Mouse (Mus musculus): Measurements from ENCODE around the gene Rtn2. TPM values are rescaled to one million over a fixed set of nuclear protein-coding genes. Genes with fewer than 3 reads are reported as not detected.
A peak's percentile ranks its signal among the peaks of the same experiment; 100 is the strongest.
"Not testable (repeated sequence)": the region's sequence is repeated elsewhere in the genome, so short reads cannot be mapped to it uniquely, and the experiment has no call there.

Gene Rtn2
- total RNA-seq, 2 experiments from 2014 or later = 137 to 148 TPM

DNA sequence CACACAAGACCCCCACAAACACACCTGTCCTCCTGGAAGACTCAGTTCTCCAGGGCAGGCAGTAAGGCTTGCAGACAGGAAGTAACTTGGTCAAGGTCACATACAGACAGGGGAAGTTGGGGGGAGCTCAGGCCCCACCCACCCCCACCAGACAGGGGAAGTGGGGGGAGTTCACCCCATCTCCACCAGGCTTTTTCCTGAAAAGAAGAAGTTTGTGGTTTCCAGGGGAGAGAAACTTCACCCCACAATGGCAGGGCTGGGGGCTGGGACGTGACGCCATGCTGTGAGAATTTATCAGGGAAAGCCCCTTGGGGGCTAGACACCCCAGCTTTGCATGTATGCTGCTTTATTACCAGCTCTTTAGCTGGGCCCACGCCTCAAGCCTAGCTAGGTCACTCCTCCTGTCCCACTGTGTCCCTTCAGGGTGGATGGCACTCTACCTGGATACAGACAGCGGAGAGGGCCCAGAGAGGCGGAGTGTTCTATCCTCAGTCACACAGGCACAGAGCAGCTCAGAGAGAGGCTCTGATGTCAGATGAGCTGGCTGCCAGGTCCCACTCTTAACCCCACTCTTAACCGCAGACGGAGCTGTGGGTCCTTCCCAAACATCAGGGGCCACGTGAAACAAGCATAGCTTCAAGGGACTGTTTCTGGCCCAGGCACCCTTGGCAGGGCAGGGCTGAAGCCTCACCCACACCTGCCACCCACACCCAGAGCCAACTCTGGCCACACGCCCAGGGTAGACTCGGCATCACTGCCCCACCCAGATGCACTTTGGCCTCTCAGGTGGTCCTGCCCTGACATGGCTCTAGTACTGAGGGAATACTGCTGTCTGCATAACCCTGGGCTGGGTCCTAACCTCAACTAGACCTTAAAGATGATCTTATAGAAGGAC lies 16.2 kb upstream of the Rtn2 start:
- no peak for DNase-seq
- intact Hi-C loops (cut with DNase I) = no loop called here

DNA sequence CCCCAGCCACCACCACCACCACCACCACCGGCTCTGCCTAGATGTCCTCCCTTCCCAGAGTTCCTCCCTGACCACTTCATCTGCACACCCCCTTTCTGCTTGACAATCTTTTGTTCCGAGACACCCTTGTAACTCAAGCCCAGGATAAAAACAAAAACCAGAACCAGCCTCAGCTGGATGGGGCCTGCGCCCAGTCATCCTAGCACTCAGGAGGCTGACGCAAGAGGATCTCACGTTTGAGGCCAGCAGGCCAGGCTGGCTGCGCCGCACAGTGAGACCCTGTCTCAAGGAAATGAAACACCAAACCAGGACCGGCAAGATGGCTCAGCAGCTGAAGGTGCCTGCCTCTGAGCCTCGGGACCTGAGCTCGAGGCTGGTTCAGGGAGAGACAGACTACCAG lies 15.4 kb upstream of the Rtn2 start:
- intact Hi-C loops (cut with DNase I) = no loop called here
- no peak for DNase-seq

DNA sequence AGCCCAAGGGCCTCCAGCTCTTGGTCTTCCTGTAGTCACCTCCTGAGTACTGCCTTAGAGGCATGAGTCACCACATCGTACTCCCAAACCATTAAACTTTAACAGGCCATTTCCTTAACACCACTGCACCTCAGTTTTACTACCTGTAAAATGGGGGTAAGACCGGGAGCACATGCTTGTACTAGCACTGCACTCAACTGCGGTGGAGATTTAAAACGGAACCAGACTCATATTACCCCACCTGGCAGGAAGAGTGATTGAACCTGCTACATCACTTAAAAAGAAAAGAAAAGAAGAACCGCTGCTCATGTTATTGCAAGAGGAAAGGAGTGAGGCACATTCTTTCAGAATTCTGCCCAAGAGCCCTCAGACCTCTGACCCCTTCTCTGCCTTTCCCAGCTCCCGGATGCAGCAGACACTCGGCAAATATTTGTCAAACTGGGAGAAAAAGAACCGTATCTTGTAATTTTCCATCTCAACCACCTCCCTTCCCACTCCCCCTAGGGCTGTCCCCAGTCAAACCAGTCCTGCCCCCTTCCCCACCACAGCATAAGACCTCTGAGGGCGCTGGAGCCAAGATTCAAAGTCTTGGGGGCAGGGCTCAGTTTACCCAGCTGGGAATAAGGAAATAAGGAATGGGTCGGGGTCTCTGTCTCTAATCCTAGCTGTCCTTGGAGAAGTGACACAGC lies 13.3 kb upstream of the Rtn2 start:
- no peak for DNase-seq
- intact Hi-C loops (cut with DNase I) = no loop called here

DNA sequence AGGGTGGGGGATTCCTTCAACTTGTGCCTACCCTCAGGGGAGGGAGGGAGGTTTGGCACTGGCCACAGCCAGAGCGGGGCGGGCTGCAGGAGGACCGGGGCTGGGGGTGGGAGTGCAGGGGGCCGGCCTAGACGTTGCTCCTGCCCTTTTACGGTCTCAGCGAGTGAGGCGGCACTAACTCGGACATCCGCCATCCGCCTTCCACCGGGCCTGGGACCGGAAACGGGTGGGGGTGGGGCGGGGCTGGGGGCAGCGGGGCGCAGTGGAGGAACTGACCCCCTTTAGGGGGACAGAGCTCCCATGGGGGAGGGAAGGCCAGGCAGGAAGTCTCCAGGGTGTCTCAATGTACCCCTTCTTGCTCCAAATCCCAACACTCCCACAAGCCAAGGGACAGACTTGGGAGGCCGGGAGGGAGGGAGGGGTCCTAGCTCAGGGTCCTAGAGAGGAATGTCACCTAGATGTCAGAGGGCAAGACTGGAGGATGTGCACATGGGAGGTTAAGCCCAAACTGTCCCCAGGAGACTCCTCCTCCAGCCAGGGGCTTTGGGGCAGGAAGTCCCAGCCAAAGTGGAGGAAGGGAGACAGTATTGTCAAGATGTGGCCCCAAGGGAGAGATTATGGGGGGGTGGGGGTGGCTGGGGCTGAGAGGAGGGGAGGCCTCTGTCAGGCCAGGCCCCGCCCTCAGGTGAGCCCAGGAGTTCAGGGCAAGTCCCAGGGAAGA lies 12.5 kb upstream of the Rtn2 start:
- DNase-seq = peak; percentile 63 to 64
- intact Hi-C loops (cut with DNase I) = no loop called here

DNA sequence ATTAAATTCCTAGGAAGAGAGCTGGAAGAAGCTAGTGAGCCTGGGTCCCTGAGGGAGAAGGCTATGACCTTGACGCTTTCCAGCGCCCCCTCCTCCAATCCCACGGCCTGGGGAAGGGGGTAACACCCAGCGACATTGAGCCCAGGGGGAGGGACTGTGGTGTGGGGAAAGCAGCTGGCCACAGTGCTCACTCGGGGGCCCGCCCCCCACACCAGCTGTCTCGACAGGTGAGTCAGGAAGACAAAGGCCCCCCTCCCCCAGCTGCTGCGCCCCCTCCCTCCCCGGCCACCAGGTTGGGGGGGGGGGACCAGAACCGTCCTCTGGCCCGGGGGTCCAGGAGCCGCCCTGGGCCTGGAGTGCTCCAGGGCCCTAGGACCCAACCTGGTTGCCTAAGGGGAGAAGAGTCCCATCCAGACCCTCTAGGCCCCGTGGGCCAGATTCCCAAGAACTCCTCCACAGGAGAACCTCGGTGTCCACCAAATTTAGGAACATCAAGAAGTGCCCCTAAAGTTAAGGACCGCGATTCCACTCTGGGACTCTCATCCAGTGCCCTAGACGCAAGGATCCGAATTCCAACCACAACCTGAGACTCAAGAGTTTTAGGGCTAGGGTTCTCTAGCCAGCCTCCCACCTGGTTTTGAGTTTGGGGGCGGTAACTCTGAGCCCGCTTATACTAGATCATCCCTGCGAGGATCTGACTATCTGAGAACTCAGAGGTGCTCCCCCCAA lies 11.8 kb upstream of the Rtn2 start:
- no peak for DNase-seq
- intact Hi-C loops (cut with DNase I) = no loop called here

DNA sequence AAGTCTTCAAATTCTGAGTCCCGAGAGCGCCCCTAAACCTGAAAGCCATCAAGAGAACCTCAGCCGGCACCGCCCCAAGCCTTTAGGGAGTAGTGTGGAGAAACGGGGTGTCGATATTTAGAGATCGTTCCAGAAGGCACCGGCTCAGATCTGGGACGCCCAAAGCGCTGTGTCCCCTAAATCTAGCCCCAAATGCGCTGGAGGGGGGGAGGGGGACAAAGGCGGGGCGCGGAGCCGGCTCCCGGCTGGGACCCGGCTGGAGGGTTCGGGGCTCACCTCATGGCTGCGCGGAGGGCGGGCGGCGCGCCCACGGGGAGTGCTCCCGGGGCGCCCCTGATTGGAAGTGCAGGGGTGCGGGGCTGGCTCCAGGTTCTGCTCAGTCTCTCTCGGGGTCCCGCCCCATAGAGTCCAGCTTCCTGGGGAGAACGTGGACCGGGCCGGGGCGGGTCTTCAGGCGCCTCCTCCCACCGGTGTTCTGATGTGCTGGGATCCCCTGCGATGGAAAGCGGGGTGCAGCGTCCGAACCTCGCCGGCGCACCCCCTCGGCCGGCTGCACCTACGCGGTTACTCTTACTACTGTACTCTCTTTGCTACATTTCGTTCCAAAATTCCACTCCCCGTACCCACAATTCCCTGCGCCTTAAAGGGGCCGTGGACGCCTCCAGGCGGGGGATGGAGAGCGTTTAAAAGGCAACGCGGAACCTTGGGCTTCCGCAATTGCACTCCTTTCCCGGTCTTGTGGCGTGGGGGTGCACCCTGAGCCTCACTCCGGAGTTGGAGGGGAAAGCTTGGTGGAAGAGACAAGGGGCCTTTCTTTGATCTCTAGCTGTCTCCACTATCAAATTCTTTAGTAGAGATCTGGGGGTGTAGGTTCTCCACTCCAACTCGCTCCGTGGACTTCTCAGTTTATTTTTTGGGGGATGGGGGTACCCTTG lies 10.9 kb upstream of the Rtn2 start, which contains the start of gene Vasp:
Gene Vasp, minus strand, starts transcription at position 580 of the 935 bp plus-strand sequence.
- intact Hi-C loops (cut with DNase I) = no loop called here
- DNase-seq = peak; percentile 89 to 90

DNA sequence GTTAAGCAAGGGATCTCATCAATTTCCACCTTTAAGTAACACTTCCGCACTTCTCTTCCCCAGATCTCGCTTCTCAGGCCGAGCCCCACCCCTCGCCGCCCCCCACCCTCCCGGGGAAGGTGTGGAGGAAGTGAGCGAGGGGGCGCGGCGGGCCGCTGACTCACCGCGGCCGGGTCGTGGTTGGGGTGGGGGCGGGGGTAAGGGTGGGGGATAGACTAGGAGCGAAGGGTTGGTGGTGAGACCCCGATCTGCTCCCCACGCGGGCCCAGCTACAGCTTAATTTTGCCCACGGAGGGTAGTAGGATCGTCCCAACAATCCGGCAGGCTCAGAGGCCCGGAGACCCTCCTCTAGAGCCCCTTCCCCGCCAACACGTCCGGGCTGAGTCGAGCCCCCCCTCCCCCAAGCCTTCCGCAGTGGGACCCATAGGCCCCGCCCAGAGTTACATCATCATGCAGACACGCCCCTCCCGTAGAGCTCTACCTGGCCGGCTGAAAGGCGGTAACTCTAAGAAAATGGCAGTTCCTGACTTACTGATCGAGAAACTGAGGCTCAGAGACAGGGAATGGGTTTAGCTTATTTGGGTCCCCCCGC lies 10.2 kb upstream of the Rtn2 start:
- peak; percentile 70 to 73 for DNase-seq
- intact Hi-C loops (cut with DNase I) = no loop called here

DNA sequence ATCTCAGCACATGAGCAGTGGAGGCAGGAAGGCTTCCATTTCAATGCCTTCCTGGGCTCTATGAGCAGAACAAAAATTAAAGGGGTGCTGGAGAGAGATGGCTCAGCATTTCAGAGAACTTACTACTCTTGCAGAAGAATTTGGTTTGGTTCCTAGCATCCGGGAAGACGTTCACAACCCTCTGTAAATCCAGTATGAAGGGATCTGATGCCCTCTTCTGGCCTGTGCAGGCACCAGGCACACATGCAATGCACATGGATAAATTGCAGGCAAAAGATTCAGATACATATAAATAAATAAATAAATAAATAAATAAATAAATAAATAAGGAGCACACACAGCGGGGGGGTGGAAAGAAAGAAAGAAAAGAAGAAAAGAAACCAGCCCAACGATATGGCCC lies 6.2 kb upstream of the Rtn2 start:
- intact Hi-C loops (cut with DNase I) = no loop called here
- no peak for DNase-seq

DNA sequence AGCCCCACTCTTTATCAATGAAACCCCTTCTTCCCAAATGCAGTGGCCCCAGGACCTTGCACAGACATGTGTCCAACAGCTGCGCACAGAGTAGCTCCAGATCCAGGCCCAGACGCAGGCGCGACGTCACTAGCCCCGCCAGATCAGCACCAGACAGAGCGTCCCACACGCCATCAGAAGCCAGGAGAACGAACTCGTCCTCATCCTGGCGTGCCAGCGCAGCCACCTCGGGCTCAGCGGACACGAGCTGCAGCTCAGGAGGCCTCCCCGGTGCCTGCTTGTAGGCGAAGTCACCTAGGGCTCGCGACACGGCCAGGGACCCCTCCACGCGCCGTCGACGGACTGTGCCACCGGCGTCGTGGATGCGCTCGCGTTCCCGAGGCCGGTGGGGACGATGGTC lies 3.4 kb upstream of the Rtn2 start:
- intact Hi-C loops (cut with DNase I) = no loop called here
- DNase-seq = no peak

DNA sequence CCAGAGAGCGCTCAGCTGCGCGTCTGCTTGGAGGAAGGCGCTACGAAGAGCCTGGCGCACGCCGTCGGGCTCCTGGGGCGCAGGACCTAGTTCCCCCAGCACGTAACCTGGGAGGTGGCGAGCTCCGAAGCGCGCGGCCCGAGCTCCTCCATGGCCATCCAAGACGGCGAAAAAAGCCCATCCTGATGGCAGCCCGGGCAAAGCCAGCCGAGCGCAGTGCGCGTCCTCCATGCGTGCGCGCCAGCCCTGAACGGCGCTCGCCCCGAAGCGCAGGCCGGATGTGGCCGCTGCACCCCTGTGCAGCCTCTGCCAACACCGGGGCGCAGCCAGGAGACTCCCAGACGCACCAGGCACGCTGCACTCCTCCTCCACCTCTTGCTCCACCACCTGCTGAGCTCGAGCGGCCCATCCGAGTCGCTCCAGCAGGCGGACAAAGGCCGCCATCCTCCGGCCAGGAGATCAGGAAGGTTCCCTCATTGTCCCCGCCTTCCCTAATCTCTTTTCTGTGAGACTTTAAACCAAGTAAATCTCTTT lies 2.8 kb upstream of the Rtn2 start, which contains the start of gene Ppm1n:
Gene Ppm1n, minus strand, starts transcription at position 484 of the 534 bp plus-strand sequence.
- intact Hi-C loops (cut with DNase I) = loop anchor here (5.0 kb wide), 1 partner anchor 102 kb away; the partner anchor contains the start of gene Eml2
- no peak for DNase-seq

DNA sequence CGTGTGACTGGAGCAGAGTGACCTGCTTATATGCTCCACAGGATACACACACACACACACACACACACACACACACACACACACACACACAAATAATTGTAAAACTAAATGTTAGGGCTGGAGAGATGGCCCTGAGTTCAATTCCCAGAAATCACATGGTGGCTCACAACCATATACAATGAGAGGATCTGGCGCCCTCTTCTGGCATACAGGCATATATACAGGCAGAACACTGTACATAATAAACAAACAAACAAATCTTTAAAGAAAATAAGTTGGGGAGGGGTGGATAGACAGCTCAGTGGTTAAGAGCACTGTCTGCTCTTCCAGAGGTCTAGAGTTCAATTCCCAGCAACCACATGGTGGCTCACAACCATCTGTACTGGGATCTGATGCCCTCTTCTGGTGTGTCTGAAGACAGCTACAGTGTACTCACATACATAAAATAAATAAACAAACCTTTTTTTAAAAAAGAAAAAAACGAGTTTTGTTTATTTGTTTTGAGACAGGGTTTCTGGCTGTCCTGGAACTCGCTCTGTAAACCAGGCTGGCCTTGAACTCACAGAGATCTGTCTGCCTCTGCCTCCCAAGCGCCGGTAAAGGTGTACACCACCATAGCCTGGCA lies 632 bp upstream of the Rtn2 start:
- intact Hi-C loops (cut with DNase I) = loop anchor here (5.0 kb wide), 1 partner anchor 104 kb away; the partner anchor contains the start of gene Eml2
- not testable (repeated sequence) for DNase-seq

DNA sequence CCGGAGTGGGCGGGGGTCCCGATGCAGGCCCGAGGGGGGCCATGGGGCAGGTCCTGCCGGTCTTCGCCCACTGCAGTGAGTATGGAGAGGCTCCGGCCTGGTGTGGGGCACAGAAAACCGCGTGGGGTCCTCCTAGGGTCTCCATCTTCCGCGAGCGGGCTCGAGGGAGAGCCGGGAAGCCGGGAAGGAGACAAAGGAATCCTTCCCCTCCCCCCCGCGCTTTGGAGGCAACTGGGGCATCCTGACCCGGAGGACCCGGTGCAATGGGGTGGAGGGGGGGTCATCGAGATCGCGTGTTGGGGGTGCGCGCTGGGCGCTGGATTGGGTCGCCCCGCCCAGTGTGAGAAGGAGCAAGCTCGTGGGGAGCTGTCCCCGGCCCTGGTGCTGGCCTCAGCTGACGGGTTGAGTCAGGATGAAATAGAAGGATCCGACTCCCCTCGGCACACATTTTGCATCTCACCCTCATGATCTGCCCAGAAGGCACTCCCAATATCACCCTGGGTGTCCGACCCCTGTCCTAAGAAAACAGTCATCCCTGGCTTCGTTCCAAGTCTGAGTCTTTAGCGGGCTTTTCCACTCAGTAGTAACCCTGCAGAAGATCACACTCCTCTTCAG lies 474 bp downstream of the Rtn2 start:
- intact Hi-C loops (cut with DNase I) = loop anchor here (1.0 to 5.0 kb wide), 2 partner anchors 44 to 106 kb away; partner anchors contain the start of gene Eml2
- peak; percentile 61 to 68 for DNase-seq

DNA sequence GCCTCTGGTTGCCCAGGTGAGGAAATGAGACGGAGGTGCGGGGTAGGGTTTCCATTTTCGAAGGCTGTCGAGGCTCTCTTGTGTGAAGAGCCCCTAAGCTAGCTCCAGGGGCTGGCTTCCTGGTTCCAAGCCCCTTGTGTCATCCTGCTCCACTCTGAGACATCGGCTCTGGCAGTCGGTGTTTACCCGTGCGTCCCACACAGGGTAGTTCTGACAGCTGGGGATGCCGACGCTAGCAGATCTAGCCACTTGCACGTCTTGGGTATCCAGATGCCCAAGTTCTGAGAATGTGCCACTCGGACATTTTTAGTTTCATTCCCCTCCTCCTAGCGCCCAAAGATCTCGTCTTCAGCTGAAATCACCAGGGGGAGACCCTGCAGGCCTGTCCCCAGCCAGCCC lies 981 bp downstream of the Rtn2 start:
- DNase-seq = no peak
- intact Hi-C loops (cut with DNase I) = loop anchor here (1.0 to 5.0 kb wide), 2 partner anchors 44 to 106 kb away; partner anchors contain the start of gene Eml2

DNA sequence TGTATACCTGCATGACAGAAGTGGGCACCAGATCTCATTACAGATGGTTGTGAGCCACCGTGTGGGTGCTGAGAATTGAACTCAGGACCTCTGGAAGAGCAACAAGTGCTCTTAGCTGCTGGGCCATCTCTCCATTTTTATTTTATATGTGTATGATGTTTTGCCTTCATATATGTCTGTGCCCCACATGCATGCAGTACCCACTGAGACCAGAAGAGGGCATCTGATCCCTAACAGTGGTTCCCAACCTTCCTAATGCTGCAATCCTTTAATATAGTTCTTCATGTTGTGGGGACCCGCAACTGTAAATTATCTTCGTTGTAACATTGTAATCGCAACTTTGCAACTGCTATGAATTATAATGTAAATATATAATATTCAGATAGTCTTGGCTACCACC lies 2.3 kb downstream of the Rtn2 start:
- peak in 1 of 2 experiments; percentile 74 for DNase-seq
- intact Hi-C loops (cut with DNase I) = loop anchor here (5.0 kb wide), 1 partner anchor 107 kb away; the partner anchor contains the start of gene Eml2

DNA sequence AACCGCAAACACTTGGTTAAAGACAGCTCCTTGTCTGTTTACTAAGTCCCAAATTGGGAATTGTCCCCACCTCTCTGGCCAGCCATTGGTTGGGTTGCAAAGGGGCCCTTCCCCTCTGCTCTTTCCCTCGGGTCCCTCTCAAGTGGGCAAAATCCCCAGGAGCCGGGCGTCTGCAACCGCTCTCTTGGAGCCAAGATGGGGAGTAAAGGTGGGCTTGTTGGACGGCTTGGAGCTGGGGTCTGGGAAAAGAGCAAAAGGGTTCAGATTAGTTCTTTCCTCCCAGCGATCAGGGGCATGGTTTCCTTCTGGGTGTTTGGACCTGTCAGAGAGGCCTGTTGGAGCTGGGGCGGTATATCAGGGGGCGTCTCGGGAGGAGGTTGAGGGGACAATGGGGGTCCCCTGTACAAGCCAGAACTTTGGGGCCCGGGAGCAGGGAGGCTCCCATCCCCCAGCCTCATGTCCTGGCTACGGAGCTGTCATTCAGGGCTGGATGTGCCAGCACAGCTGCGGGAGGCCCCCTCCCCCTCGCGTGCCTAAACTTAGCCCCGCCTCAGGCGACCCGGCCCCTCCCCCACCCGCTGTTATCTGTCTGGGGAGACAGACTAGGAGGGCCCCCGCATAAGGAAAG lies 8.7 kb downstream of the Rtn2 start:
- intact Hi-C loops (cut with DNase I) = no loop called here
- DNase-seq = peak; percentile 48 to 73

DNA sequence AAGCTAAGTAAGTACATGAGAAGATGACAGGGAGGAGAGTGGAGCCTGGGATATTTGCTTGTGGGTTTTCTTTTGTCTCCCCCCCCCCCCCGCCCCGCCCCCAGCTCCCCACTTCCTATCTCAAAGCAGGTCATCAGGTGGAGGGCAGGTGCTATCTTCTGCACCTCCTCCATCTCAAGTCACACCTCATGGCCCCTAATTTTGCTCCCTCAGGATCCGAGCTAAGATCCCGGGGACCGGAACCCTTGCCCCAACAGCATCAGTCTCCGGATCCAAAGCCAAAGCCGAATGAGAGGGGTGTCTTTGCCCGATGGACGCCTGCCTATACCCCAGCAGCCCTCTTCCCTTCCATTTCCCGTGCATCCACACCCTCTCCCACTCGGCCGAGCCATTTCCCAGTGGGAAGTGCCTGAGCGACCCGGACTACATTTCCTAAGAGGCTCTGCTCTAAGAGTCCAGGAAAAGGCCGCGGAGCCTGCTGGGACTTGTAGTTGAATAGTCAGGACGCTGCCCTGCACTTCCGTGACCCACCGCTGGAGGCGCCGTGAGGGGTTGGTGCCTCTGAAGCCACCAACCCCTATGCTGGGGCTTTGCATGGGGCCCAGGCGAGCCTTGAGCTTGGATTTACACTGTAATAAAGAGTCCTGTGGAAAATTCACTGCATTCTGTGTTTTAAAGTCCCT lies 13.2 kb downstream of the Rtn2 start:
- intact Hi-C loops (cut with DNase I) = loop anchor here (5.0 kb wide), 2 partner anchors 118 to 138 kb away; partner anchors contain the start of gene Eml2
- peak; percentile 96 to 99 for DNase-seq

Measured in heart, postnatal 36 days (tissue).